Mouse (Mus musculus): ENCODE data around the gene Slc45a3. TPM values are rescaled to one million over a fixed set of nuclear protein-coding genes. Genes with fewer than 3 reads are reported as not detected.

Gene Slc45a3
- polyA plus RNA-seq, 1 experiment from 2014 or later, result 11.0 TPM

- 0 out of 2 replicates have a peak, but pooled peaks cover 3% of the 10 kb centered on the region for H3K9me3 ChIP-seq (ENCODE audit: control insufficient read depth, low read length)
- H3K4me2 ChIP-seq (ENCODE audit: low read depth, low read length), result no peak overlapping the region
- no peaks in the 10 kb centered on the region for H3K4me1 ChIP-seq (ENCODE audit: control insufficient read depth, insufficient read depth, low read length)
- no peak overlapping the region for H3K9ac ChIP-seq (ENCODE audit: low read depth, low read length)
- no peak overlapping the region for H3K27ac ChIP-seq (replicated peaks; ENCODE audit: low read depth, low read length)
- ATAC-seq (ENCODE audit: low read depth) (no peak), DNase-seq (ENCODE audit: low spot score) (no peak)
- H3K4me3 ChIP-seq (ENCODE audit: low read depth, low read length), result no peak overlapping the region
- 29% methylated on average over 4 of the region's 4 CpGs for WGBS
- no peaks in the 10 kb centered on the region for H3K36me3 ChIP-seq (ENCODE audit: control insufficient read depth, insufficient read depth, low read length)
- no peaks in the 10 kb centered on the region for H3K27me3 ChIP-seq (replicated peaks; ENCODE audit: control insufficient read depth, insufficient read depth, low read length)
Observed at GRCm38 (mm10) chr1:131995062-131995461, 32.3 kb downstream of the Slc45a3 start.

GRCm38 (mm10) chr1:132000506-132000905 is 37.7 kb downstream of the Slc45a3 start:
- Histone ChIP-seq H3K27ac (replicated peaks; ENCODE audit: low read depth, low read length) (no peak overlapping the region), H3K4me2 (ENCODE audit: low read depth, low read length) (no peak overlapping the region), H3K9ac (ENCODE audit: low read depth, low read length) (no peak overlapping the region), H3K4me1 (ENCODE audit: control insufficient read depth, insufficient read depth, low read length) (no peaks in the 10 kb centered on the region; the same call in 1 of the 2 replicates), H3K36me3 (ENCODE audit: control insufficient read depth, insufficient read depth, low read length) (no peaks in the 10 kb centered on the region), H3K4me3 (ENCODE audit: low read depth, low read length) (no peak overlapping the region), H3K9me3 (ENCODE audit: control insufficient read depth, low read length) (0 out of 2 replicates have a peak, but pooled peaks cover 3% of the 10 kb centered on the region), H3K27me3 (replicated peaks; ENCODE audit: control insufficient read depth, insufficient read depth, low read length) (no peaks in the 10 kb centered on the region)
- ATAC-seq (ENCODE audit: low read depth) (no peak), DNase-seq (ENCODE audit: low spot score) (no peak)

DNA sequence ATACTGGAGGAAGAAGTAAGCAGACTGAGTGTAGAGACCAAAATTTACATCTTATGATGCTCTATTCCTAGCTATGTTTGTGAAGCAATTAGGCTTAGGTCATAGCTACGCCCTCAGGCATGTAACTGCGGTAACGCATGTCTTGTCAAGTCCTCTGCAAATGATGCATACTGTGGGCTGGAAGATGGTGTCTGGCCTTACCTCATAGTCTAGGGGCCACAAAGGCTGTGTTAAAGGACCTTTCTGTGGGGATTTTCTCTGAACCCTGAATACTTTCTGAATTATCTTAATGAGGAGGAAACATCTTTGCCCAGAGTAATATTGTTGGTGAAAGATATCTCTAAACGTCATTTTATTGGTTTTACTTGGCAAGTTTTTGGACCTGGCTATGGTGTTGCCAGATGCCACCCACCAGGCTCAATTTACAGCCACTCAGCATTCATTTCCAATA is 39.1 kb downstream of the Slc45a3 start:
- 0 out of 2 replicates have a peak, but pooled peaks cover 3% of the 10 kb centered on the region for H3K9me3 ChIP-seq (ENCODE audit: control insufficient read depth, low read length)
- peaks cover 5% of the 10 kb centered on the region; the same call in 1 of the 2 replicates for H3K4me1 ChIP-seq (ENCODE audit: control insufficient read depth, insufficient read depth, low read length)
- no peaks in the 10 kb centered on the region for H3K36me3 ChIP-seq (ENCODE audit: control insufficient read depth, insufficient read depth, low read length)
- H3K4me2 ChIP-seq (ENCODE audit: low read depth, low read length), result no peak overlapping the region
- no peak for DNase-seq (ENCODE audit: low spot score)
- no peak overlapping the region for H3K4me3 ChIP-seq (ENCODE audit: low read depth, low read length)
- WGBS, result 75% methylated on average over 4 of the region's 4 CpGs
- no peak overlapping the region for H3K27ac ChIP-seq (replicated peaks; ENCODE audit: low read depth, low read length)
- H3K27me3 ChIP-seq (replicated peaks; ENCODE audit: control insufficient read depth, insufficient read depth, low read length), result no peaks in the 10 kb centered on the region
- H3K9ac ChIP-seq (ENCODE audit: low read depth, low read length), result no peak overlapping the region
- ATAC-seq (ENCODE audit: low read depth), result no peak

DNA sequence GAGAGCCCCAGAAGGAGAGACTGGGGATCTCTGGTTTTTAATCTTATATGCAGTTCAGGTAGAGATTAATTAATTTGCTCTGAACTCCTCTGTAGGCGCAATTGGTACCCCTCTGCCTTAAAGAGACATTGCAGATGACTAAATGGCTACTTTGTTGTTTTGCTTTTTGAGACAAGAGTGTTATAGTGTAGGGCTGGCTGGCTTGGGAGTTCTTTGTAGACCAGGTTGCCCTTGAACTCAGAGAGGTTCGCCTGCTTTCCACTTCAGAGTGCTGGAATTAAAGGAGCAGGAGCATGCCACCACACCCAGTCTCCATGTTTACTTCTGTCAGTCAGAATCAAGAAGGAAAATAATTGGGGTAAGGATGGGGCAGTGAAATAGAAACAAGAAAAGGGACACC is 40.3 kb downstream of the Slc45a3 start:
- ATAC-seq (ENCODE audit: low read depth) (no peak), DNase-seq (ENCODE audit: low spot score) (no peak)
- H3K4me3 ChIP-seq (ENCODE audit: low read depth, low read length), result no peak overlapping the region
- no peak overlapping the region for H3K9ac ChIP-seq (ENCODE audit: low read depth, low read length)
- no peak overlapping the region; the same call in 1 of the 2 replicates for H3K27ac ChIP-seq (replicated peaks; ENCODE audit: low read depth, low read length)
- H3K27me3 ChIP-seq (replicated peaks; ENCODE audit: control insufficient read depth, insufficient read depth, low read length), result no peaks in the 10 kb centered on the region
- H3K9me3 ChIP-seq (ENCODE audit: control insufficient read depth, low read length), result 0 out of 2 replicates have a peak, but pooled peaks cover 3% of the 10 kb centered on the region
- H3K36me3 ChIP-seq (ENCODE audit: control insufficient read depth, insufficient read depth, low read length), result no peaks in the 10 kb centered on the region
- H3K4me1 ChIP-seq (ENCODE audit: control insufficient read depth, insufficient read depth, low read length), result peaks cover 5% of the 10 kb centered on the region; the same call in 1 of the 2 replicates
- H3K4me2 ChIP-seq (ENCODE audit: low read depth, low read length), result no peak overlapping the region
- WGBS, result 51% methylated on average over 2 of the region's 2 CpGs

DNA sequence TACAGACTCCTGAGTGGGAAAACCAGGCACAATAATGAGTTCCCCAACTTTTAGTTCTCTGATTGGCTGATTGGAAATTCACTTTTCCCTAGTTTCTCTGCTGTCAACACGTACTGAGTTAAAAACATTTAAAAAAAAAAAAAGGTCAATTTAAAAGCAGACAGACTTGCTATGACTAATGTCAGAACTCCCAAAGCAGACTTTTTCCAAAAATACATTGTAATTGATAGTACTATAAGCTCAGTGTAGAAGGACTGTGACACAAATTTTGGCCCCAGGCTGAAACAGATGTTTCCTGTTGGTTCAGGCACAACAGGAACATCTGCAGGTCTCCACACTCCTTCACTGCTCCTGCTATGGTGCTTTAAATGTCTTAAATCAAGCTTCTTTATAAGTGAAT is 41.0 kb downstream of the Slc45a3 start:
- H3K4me3 ChIP-seq (ENCODE audit: low read depth, low read length), result no peak overlapping the region
- no peaks in the 10 kb centered on the region for H3K27me3 ChIP-seq (replicated peaks; ENCODE audit: control insufficient read depth, insufficient read depth, low read length)
- 15% methylated on average over 1 of the region's 1 CpGs for WGBS
- H3K27ac ChIP-seq (replicated peaks; ENCODE audit: low read depth, low read length), result peak overlapping the region; percentile 31; the same call in 1 of the 2 replicates
- H3K4me2 ChIP-seq (ENCODE audit: low read depth, low read length), result no peak overlapping the region
- no peaks in the 10 kb centered on the region for H3K36me3 ChIP-seq (ENCODE audit: control insufficient read depth, insufficient read depth, low read length)
- DNase-seq (ENCODE audit: low spot score), result peak; percentile 87
- H3K4me1 ChIP-seq (ENCODE audit: control insufficient read depth, insufficient read depth, low read length), result peaks cover 7% of the 10 kb centered on the region; the same call in 1 of the 2 replicates
- H3K9me3 ChIP-seq (ENCODE audit: control insufficient read depth, low read length), result no peaks in the 10 kb centered on the region
- no peak for ATAC-seq (ENCODE audit: low read depth)
- no peak overlapping the region for H3K9ac ChIP-seq (ENCODE audit: low read depth, low read length)

DNA sequence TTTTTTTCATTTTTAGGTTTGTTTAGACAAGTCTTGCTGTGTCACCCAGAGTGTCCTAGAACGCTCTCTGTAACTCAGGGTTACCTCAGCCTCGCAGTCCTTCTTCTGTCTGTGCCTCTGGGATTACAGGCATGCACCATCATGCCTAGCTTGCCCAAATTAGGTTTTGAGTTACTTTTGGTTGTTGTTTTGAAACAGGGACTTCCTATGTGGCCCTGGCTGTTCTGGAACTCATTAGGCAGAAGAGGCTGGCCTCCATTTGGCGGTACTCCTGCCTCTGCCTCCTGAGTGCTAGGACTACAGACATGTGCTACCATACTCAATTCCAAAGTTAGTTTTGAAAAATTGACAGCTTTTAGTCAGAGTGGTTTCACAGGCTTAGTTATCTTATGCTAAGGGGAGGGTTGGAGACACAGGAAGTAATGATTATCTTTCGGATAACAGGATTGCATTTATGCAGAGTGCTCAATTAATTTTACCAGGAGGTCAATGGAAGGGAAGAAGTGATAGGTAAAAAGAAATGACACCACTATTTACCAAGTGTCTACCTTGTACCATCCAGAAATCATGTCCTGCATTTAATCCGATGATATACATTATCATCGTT is 41.9 kb downstream of the Slc45a3 start:
- Histone ChIP-seq H3K27me3 (replicated peaks; ENCODE audit: control insufficient read depth, insufficient read depth, low read length) (no peaks in the 10 kb centered on the region), H3K9ac (ENCODE audit: low read depth, low read length) (no peak overlapping the region), H3K4me1 (ENCODE audit: control insufficient read depth, insufficient read depth, low read length) (peaks cover 8% of the 10 kb centered on the region; the same call in 1 of the 2 replicates), H3K4me2 (ENCODE audit: low read depth, low read length) (no peak overlapping the region), H3K9me3 (ENCODE audit: control insufficient read depth, low read length) (no peaks in the 10 kb centered on the region), H3K36me3 (ENCODE audit: control insufficient read depth, insufficient read depth, low read length) (no peaks in the 10 kb centered on the region), H3K4me3 (ENCODE audit: low read depth, low read length) (no peak overlapping the region), H3K27ac (replicated peaks; ENCODE audit: low read depth, low read length) (peak overlapping the region; percentile 31)
- ATAC-seq (ENCODE audit: low read depth) (no peak), DNase-seq (ENCODE audit: low spot score) (no peak)
- 60% methylated on average over 6 of the region's 6 CpGs for WGBS

DNA sequence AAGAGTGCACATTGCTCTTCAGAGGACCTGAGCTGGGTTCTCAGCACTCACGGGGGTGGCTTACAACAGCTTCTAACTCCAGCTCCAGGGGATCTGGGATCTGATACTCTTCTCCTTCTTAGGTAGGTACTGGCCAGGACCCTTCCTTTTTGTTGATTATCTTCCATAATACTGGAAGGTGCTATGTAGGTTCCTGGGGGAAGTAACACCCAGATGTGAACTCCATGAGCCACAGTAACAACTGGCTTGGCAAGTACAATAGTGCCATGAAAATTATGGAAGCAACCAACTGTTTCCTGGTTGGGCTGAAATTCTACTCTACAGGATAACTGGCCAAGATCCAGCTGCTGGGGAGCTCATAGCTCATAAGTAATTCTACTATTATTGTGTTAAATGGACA is 42.7 kb downstream of the Slc45a3 start:
- DNase-seq (ENCODE audit: low spot score), result no peak
- WGBS, result 84% methylated on average over 1 of the region's 1 CpGs
- Histone ChIP-seq H3K4me3 (ENCODE audit: low read depth, low read length) (no peak overlapping the region), H3K4me2 (ENCODE audit: low read depth, low read length) (no peak overlapping the region), H3K9me3 (ENCODE audit: control insufficient read depth, low read length) (no peaks in the 10 kb centered on the region), H3K9ac (ENCODE audit: low read depth, low read length) (no peak overlapping the region), H3K36me3 (ENCODE audit: control insufficient read depth, insufficient read depth, low read length) (no peaks in the 10 kb centered on the region), H3K27me3 (replicated peaks; ENCODE audit: control insufficient read depth, insufficient read depth, low read length) (no peaks in the 10 kb centered on the region), H3K4me1 (ENCODE audit: control insufficient read depth, insufficient read depth, low read length) (peaks cover 8% of the 10 kb centered on the region; the same call in 1 of the 2 replicates), H3K27ac (replicated peaks; ENCODE audit: low read depth, low read length) (no peak overlapping the region)
- no peak for ATAC-seq (ENCODE audit: low read depth)

GRCm38 (mm10) chr1:132006046-132006445 is 43.3 kb downstream of the Slc45a3 start:
- DNase-seq (ENCODE audit: low spot score), result no peak
- no peak overlapping the region for H3K27ac ChIP-seq (replicated peaks; ENCODE audit: low read depth, low read length)
- ATAC-seq (ENCODE audit: low read depth), result no peak

DNA sequence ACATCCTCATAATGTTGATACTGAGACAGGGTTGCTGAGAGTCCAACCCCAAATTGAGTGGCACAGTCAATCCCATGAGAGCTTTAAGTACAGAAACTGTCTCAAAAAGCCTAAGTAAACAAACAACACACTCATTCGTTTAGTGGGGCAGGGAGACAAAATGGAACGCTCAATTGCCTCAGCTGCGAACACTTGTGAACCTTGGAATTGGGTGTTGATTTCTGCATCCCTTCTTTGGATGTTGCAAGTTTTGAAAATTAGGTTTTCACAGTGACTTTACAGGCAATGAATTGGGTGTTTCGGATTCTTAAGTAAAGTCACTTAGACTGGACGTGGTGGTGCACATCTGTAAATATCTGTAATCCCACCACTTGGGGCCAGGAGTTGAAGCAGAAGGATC is 44.0 kb downstream of the Slc45a3 start:
- Histone ChIP-seq H3K9me3 (ENCODE audit: control insufficient read depth, low read length) (no peaks in the 10 kb centered on the region), H3K4me3 (ENCODE audit: low read depth, low read length) (peak overlapping the region; percentile 83), H3K27ac (replicated peaks; ENCODE audit: low read depth, low read length) (peak overlapping the region; percentile 99), H3K36me3 (ENCODE audit: control insufficient read depth, insufficient read depth, low read length) (no peaks in the 10 kb centered on the region), H3K27me3 (replicated peaks; ENCODE audit: control insufficient read depth, insufficient read depth, low read length) (no peaks in the 10 kb centered on the region), H3K9ac (ENCODE audit: low read depth, low read length) (peak overlapping the region; percentile 98), H3K4me2 (ENCODE audit: low read depth, low read length) (peak overlapping the region; percentile 59), H3K4me1 (ENCODE audit: control insufficient read depth, insufficient read depth, low read length) (peaks cover 8% of the 10 kb centered on the region; the same call in 1 of the 2 replicates)
- ATAC-seq (ENCODE audit: low read depth) (no peak), DNase-seq (ENCODE audit: low spot score) (no peak)
- WGBS, result 32% methylated on average over 5 of the region's 5 CpGs

More at GRCm38 (mm10) chr1:132006046-132006445, 43.3 kb downstream of the Slc45a3 start:
- Histone ChIP-seq H3K36me3 (ENCODE audit: control insufficient read depth, insufficient read depth, low read length) (no peaks in the 10 kb centered on the region), H3K4me3 (ENCODE audit: low read depth, low read length) (no peak overlapping the region), H3K9ac (ENCODE audit: low read depth, low read length) (no peak overlapping the region), H3K9me3 (ENCODE audit: control insufficient read depth, low read length) (no peaks in the 10 kb centered on the region), H3K27me3 (replicated peaks; ENCODE audit: control insufficient read depth, insufficient read depth, low read length) (no peaks in the 10 kb centered on the region), H3K4me1 (ENCODE audit: control insufficient read depth, insufficient read depth, low read length) (peaks cover 8% of the 10 kb centered on the region; the same call in 1 of the 2 replicates), H3K4me2 (ENCODE audit: low read depth, low read length) (no peak overlapping the region)
- WGBS, result 81% methylated on average over 3 of the region's 3 CpGs
